Mouse (Mus musculus): Measurements from ENCODE around the gene Atad3a. TPM values are rescaled to one million over a fixed set of nuclear protein-coding genes. Genes with fewer than 3 reads are reported as not detected.
A peak's percentile ranks its signal among the peaks of the same experiment; 100 is the strongest.

The Atad3a gene
- polyA plus RNA-seq, 1 experiment from 2014 or later = 87.7 TPM

GRCm38 (mm10) chr4:155705592-155705929 lies 55.3 kb downstream of the Atad3a start:
- under 1% methylated on average over 19 of the region's 19 CpGs for WGBS
- Histone ChIP-seq H3K9ac (peak overlapping the region; percentile 96), H3K27me3 (replicated peaks) (no peaks in the 10 kb centered on the region), H3K9me3 (no peaks in the 10 kb centered on the region), H3K36me3 (no peaks in the 10 kb centered on the region; the same call in 1 of the 2 replicates), H3K4me1 (peaks cover 44% of the 10 kb centered on the region), H3K4me3 (peak overlapping the region; percentile 99), H3K4me2 (peak overlapping the region; percentile 80), H3K27ac (replicated peaks) (peak overlapping the region; percentile 97)
- ATAC-seq (ENCODE audit: extremely low read depth, insufficient number of reproducible peaks, low FRiP score, low TSS enrichment) = no peak; the same call in 1 of the 2 replicates

DNA sequence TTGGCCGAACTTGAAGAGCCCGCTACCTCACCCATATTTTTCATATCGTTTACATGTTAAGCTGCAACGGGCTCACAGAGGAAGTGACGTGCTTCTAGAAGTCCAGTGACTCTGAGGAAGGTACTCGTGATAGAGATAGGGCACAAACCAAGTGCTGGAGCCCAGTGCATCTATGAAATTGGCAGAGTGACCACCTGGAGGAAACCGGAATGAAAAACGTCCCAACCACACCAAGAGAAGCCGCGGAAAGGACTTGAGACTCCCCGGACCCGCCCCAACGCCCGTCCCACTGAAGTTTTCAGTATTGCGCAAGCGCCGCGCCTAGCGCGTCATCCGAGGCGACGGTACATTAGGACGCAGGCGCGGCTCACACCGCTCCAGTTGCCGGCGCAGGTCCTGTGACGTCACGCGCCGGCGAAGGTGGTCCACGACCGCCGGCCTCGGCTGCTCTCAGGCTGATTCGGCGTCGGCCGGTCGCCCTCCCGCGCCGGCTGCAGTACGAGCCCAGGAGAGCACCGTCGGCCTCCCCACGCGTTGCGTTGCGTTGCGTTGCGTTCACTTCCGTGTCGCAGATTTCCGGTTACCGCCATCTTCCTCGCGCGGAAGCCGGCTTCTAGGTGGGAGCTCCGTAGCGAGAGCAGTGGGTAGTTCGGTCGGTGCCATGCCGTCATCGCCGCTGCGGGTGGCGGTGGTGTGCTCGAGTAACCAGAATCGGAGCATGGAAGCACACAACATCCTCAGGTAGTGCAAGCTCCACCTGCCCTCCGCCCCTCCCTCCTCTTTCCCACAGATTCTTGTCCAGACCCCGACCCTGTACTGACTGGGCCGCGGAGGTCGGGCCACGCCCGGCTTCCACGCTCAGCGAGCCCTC lies 55.9 kb downstream of the Atad3a start, which contains the start of gene Ssu72:
Ssu72 (plus strand) TSS at position 80 of the 871 bp plus-strand sequence.
- no peaks in the 10 kb centered on the region for H3K9me3 ChIP-seq
- no peaks in the 10 kb centered on the region for H3K27me3 ChIP-seq (replicated peaks)
- no peaks in the 10 kb centered on the region; the same call in 1 of the 2 replicates for H3K36me3 ChIP-seq
- peak within 1 kb of the TSS; percentile 97 for H3K27ac ChIP-seq (replicated peaks)
- H3K4me3 ChIP-seq = peak within 1 kb of the TSS; percentile 99
- peaks cover 38% of the 10 kb centered on the region for H3K4me1 ChIP-seq
- peak; percentile 94 for ATAC-seq (ENCODE audit: extremely low read depth, insufficient number of reproducible peaks, low FRiP score, low TSS enrichment)
- peak within 1 kb of the TSS; percentile 96 for H3K9ac ChIP-seq
- WGBS = under 1% methylated on average over 83 of the region's 83 CpGs
- peak within 1 kb of the TSS; percentile 80 for H3K4me2 ChIP-seq

DNA sequence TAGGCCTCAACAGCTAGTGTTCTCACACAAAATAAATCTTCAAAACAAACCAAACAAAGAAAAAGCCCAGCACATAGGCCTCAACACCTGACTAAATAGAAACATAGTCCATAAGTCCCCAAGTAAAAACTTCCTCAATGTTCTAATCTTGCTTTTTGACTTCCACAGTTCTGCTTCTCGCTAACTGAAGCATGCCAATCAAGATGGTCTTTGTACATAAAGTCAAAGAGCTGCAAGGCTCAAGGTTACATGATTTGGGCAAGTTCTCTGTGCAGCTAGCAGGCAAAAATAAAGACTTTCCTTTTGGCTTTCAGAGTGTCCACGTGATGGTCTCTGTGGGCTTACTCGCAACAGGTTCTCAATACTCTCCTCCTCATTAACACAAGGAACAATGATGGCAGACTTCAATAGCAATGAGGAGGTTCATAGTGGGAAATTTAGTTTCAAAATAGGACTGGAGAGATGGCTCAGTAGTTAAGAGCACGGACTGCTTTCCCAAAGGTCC lies 57.4 kb downstream of the Atad3a start:
- H3K4me3 ChIP-seq = no peak overlapping the region
- no peak overlapping the region for H3K4me2 ChIP-seq
- H3K27me3 ChIP-seq (replicated peaks) = no peaks in the 10 kb centered on the region
- ATAC-seq (ENCODE audit: extremely low read depth, insufficient number of reproducible peaks, low FRiP score, low TSS enrichment) = no peak
- 97% methylated on average over 4 of the region's 4 CpGs for WGBS
- peaks cover 27% of the 10 kb centered on the region for H3K4me1 ChIP-seq
- H3K36me3 ChIP-seq = no peaks in the 10 kb centered on the region; the same call in 1 of the 2 replicates
- no peak overlapping the region for H3K27ac ChIP-seq (replicated peaks)
- no peaks in the 10 kb centered on the region for H3K9me3 ChIP-seq
- H3K9ac ChIP-seq = no peak overlapping the region

- no peak overlapping the region for H3K4me3 ChIP-seq
- H3K27me3 ChIP-seq (replicated peaks) = peaks cover 12% of the 10 kb centered on the region
- H3K4me1 ChIP-seq = peaks cover 15% of the 10 kb centered on the region
- H3K9ac ChIP-seq = no peak overlapping the region
- no peaks in the 10 kb centered on the region for H3K9me3 ChIP-seq
- no peak for ATAC-seq (ENCODE audit: extremely low read depth, insufficient number of reproducible peaks, low FRiP score, low TSS enrichment)
- no peaks in the 10 kb centered on the region for H3K36me3 ChIP-seq
- H3K27ac ChIP-seq (replicated peaks) = no peak overlapping the region
- no peak overlapping the region for H3K4me2 ChIP-seq
Measured at GRCm38 (mm10) chr4:155700425-155700824, 60.5 kb downstream of the Atad3a start.

- Histone ChIP-seq H3K4me3 (no peak overlapping the region), H3K9me3 (no peaks in the 10 kb centered on the region), H3K36me3 (no peaks in the 10 kb centered on the region), H3K27me3 (replicated peaks) (peaks cover 27% of the 10 kb centered on the region), H3K27ac (replicated peaks) (no peak overlapping the region), H3K4me2 (no peak overlapping the region; the same call in 1 of the 2 replicates), H3K9ac (0 out of 2 replicates have a peak overlapping the region, but pooled peaks have one; percentile 24), H3K4me1 (peaks cover 14% of the 10 kb centered on the region)
- WGBS = 63% methylated on average over 16 of the region's 16 CpGs
- ATAC-seq (ENCODE audit: extremely low read depth, insufficient number of reproducible peaks, low FRiP score, low TSS enrichment) = no peak
Measured at GRCm38 (mm10) chr4:155696261-155697255, 64.3 kb downstream of the Atad3a start.

GRCm38 (mm10) chr4:155695531-155696062 lies 65.3 kb downstream of the Atad3a start:
- Histone ChIP-seq H3K4me3 (peak overlapping the region; percentile 76), H3K36me3 (no peaks in the 10 kb centered on the region), H3K27ac (replicated peaks) (no peak overlapping the region), H3K4me2 (peak overlapping the region; percentile 98), H3K4me1 (peaks cover 14% of the 10 kb centered on the region), H3K9ac (peak overlapping the region; percentile 85), H3K27me3 (replicated peaks) (peaks cover 31% of the 10 kb centered on the region), H3K9me3 (no peaks in the 10 kb centered on the region)
- 76% methylated on average over 4 of the region's 4 CpGs for WGBS
- no peak for ATAC-seq (ENCODE audit: extremely low read depth, insufficient number of reproducible peaks, low FRiP score, low TSS enrichment)

- H3K4me1 ChIP-seq = peaks cover 14% of the 10 kb centered on the region
- 1% methylated on average over 89 of the region's 92 CpGs for WGBS
- no peaks in the 10 kb centered on the region for H3K36me3 ChIP-seq
- H3K27ac ChIP-seq (replicated peaks) = peak overlapping the region; percentile 32; the same call in 1 of the 2 replicates
- peak overlapping the region; percentile 85 for H3K9ac ChIP-seq
- peak overlapping the region; percentile 98 for H3K4me2 ChIP-seq
- H3K27me3 ChIP-seq (replicated peaks) = peaks cover 37% of the 10 kb centered on the region
- no peaks in the 10 kb centered on the region for H3K9me3 ChIP-seq
- H3K4me3 ChIP-seq = peak overlapping the region; percentile 76
- peak; percentile 45; the same call in 1 of the 2 replicates for ATAC-seq (ENCODE audit: extremely low read depth, insufficient number of reproducible peaks, low FRiP score, low TSS enrichment)
Measured at GRCm38 (mm10) chr4:155694482-155695401, 66.2 kb downstream of the Atad3a start.

DNA sequence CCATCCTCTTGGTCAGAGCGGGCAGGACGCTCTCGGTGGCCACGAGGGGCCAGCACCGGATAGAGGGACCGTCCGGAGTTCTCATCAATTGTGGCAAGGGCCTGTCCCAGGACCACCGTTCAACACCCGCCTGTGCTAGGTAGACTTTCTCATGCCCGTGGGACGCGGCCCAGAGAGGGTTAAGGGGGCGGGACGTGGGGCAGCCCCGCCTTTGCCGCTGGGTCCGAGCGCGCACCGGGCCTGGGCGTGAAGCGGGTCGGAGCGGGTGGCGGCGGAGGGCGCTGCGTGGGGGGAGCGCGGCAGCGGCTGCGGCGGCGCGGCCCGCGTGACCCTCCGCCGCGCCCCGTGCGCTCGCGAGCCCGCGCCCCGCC lies 66.8 kb downstream of the Atad3a start, which contains the start of gene Fndc10:
Fndc10 (plus strand) TSS at position 232 of the 371 bp plus-strand sequence.
- peak within 1 kb of the TSS; percentile 32; the same call in 1 of the 2 replicates for H3K27ac ChIP-seq (replicated peaks)
- ATAC-seq (ENCODE audit: extremely low read depth, insufficient number of reproducible peaks, low FRiP score, low TSS enrichment) = peak; percentile 58; the same call in 1 of the 2 replicates
- peak within 1 kb of the TSS; percentile 98 for H3K4me2 ChIP-seq
- no peaks in the 10 kb centered on the region for H3K36me3 ChIP-seq
- 2% methylated on average over 24 of the region's 47 CpGs for WGBS
- H3K4me1 ChIP-seq = peaks cover 14% of the 10 kb centered on the region
- no peaks in the 10 kb centered on the region for H3K9me3 ChIP-seq
- H3K9ac ChIP-seq = peak within 1 kb of the TSS; percentile 85
- H3K4me3 ChIP-seq = peak within 1 kb of the TSS; percentile 76
- H3K27me3 ChIP-seq (replicated peaks) = peaks cover 37% of the 10 kb centered on the region

- Histone ChIP-seq H3K4me2 (no peak overlapping the region), H3K27me3 (replicated peaks) (peaks cover 37% of the 10 kb centered on the region), H3K36me3 (no peaks in the 10 kb centered on the region), H3K4me3 (no peak overlapping the region), H3K27ac (replicated peaks) (no peak overlapping the region), H3K9ac (no peak overlapping the region), H3K9me3 (no peaks in the 10 kb centered on the region), H3K4me1 (peaks cover 14% of the 10 kb centered on the region)
- WGBS = 92% methylated on average over 3 of the region's 3 CpGs
- ATAC-seq (ENCODE audit: extremely low read depth, insufficient number of reproducible peaks, low FRiP score, low TSS enrichment) = no peak
Measured at GRCm38 (mm10) chr4:155692421-155692820, 68.5 kb downstream of the Atad3a start.
